Mouse (Mus musculus) stomach, embryonic 16.5 days (tissue): ENCODE data around the gene Fam69a. TPM values are rescaled to one million over a fixed set of nuclear protein-coding genes. Genes with fewer than 3 reads are reported as not detected.

Experiments
- ATAC-seq: fragments of 200-750 bp; cut with Nextera tagmentation; 2 replicates; pipeline ENCODE4 v1.8.0; 2017; ENCODE audit warnings: moderate number of reproducible peaks, moderate TSS enrichment; ENCODE audit not compliant: insufficient read depth, low FRiP score
- H3K27ac ChIP-seq: fragments of 300-500 bp; sonication (generic); 2 replicates; pipeline ENCODE4 v1.5.1; 2014; ENCODE audit warnings: low read length
- H3K27me3 ChIP-seq: fragments of 300-500 bp; sonication (generic); 2 replicates; pipeline ENCODE4 v1.6.1; 2014; ENCODE audit warnings: low read length, control low read depth, mixed read lengths; ENCODE audit not compliant: control insufficient read depth, insufficient read depth
- H3K36me3 ChIP-seq: fragments of 300-500 bp; sonication (generic); 2 replicates; pipeline ENCODE4 v1.6.1; 2014; ENCODE audit warnings: low read length; ENCODE audit not compliant: control insufficient read depth, insufficient read depth
- H3K4me1 ChIP-seq: fragments of 300-500 bp; sonication (generic); 2 replicates; pipeline ENCODE4 v1.6.1; 2014; ENCODE audit warnings: low read length, control low read depth, mixed read lengths; ENCODE audit not compliant: control insufficient read depth, insufficient read depth
- H3K4me2 ChIP-seq: fragments of 300-500 bp; sonication (generic); 2 replicates; pipeline ENCODE4 v1.6.1; 2014; ENCODE audit warnings: low read depth, low read length, mixed read lengths
- H3K4me3 ChIP-seq: fragments of 300-500 bp; sonication (generic); replicated peaks from 2 replicates; pipeline ENCODE4 v1.5.1; 2014; ENCODE audit warnings: mild to moderate bottlenecking, low read length
- H3K9ac ChIP-seq: fragments of 300-500 bp; sonication (generic); 2 replicates; pipeline ENCODE4 v1.6.1; 2014; ENCODE audit warnings: low read length
- H3K9me3 ChIP-seq: fragments of 300-500 bp; sonication (generic); replicated peaks from 2 replicates; pipeline ENCODE4 v1.6.1; 2016; ENCODE audit warnings: low read length, control low read depth; ENCODE audit not compliant: control insufficient read depth
- WGBS: fragments of 180-500 bp; shearing (Covaris S2); extraction: QIAGEN DNeasy Blood & Tissue Kit; methylation state at CpG from one replicate; pipeline ENCODE4 v1.1.7; 2014; 5-methylcytosine and 5-hydroxymethylcytosine counted together
- polyA plus RNA-seq: library from polyadenylated mRNA; unstranded; fragments of >200 nt; fragmentation: Nextera tagmentation; extraction: Ambion mirVana; gene quantifications from 2 replicates; pipeline ENCODE4 v1.2.1, GENCODE M21; 2015

Gene Fam69a
- polyA plus RNA-seq, 1 experiment from 2014 or later, result 32.1 TPM

DNA sequence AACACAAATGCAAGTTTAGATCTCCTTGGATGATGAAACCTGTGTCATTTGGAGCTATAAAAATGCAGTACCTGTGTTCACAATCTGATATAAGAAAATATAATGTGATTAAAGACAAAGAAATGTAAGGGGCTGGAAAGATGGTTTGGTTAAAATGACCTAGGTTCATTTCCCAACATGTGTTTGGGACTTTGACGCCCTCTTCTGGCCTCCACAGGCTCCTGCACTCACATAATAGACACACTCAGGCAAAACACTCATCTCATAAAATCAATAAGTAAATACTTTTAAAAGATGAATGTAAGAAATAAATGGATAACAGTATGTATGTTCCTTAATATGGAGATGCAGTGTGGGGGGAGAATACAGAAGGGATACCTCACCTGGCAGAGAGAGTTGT, 109.8 kb downstream of the Fam69a start:
- Histone ChIP-seq H3K36me3 (no peaks in the 10 kb centered on the region), H3K9ac (no peak overlapping the region), H3K4me3 (no peak overlapping the region), H3K4me2 (no peak overlapping the region), H3K4me1 (peaks cover 5% of the 10 kb centered on the region; the same call in 1 of the 2 replicates), H3K9me3 (no peaks in the 10 kb centered on the region), H3K27ac (no peak overlapping the region), H3K27me3 (no peaks in the 10 kb centered on the region)
- no peak for ATAC-seq
- 82% methylated on average over 1 of the region's 1 CpGs for WGBS

DNA sequence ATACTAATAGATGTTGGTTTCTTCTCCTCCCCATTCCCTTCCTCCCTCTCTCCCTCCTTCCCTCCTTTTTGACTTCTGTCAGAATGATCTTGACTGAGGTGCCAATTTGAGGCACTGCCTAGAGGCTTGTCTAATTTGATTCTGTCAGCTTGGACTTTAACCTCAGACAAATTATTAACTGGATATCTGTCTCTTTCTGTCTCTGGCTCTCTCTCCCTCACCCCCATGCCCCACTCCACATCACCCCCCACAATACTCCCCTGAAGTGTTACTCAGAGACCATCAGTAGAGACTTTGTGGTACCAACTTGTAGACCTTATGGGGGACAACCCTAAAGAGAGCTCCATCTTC, 111.6 kb downstream of the Fam69a start:
- Histone ChIP-seq H3K27ac (no peak overlapping the region), H3K9ac (no peak overlapping the region), H3K4me2 (no peak overlapping the region; the same call in 1 of the 2 replicates), H3K9me3 (no peaks in the 10 kb centered on the region), H3K36me3 (no peaks in the 10 kb centered on the region), H3K27me3 (no peaks in the 10 kb centered on the region), H3K4me3 (no peak overlapping the region), H3K4me1 (peaks cover 5% of the 10 kb centered on the region; the same call in 1 of the 2 replicates)
- no peak for ATAC-seq

DNA sequence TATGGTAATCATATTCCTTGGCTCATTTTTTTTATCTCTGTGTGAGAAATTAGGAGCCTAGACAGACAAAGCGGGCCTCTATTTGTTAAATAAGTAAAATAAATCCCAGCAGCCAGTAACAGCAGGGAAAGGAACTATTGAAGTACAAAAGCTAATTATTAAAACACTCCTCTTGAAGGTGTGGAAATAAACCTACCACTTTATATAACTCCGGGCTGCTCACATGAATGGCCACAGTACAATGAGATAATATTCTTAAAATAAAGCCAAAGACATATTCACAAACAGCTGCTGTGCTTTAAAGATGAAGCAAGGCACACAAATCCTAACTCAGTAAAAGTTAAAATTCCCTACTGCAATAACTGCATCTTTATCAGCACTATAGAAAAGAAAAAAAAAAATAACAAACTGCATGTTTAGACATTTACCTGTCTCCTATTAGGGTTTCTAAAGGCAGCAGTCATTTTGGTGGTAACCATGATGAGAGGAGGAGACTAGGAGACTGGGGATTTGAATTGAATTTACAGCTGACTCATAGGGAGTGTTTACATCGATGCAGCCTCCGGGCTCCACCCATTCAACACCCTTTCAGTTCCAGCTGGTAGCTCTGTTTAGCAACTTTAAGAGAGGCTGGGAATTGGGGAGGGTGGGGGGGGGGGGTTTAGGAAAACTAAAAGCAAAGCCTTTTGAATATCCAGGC, 112.2 kb downstream of the Fam69a start, which contains the start of gene Evi5:
Evi5 (minus strand) TSS at position 547 of the 700 bp plus-strand sequence.
- peak; percentile 62; the same call in 1 of the 2 replicates for ATAC-seq
- 30% methylated on average over 4 of the region's 4 CpGs for WGBS
- Histone ChIP-seq H3K4me1 (peaks cover 5% of the 10 kb centered on the region; the same call in 1 of the 2 replicates), H3K4me2 (peak within 1 kb of the TSS; percentile 17; the same call in 1 of the 2 replicates), H3K36me3 (no peaks in the 10 kb centered on the region), H3K9me3 (no peaks in the 10 kb centered on the region), H3K4me3 (0 out of 2 replicates have a peak within 1 kb of the TSS, but pooled peaks have one; percentile 4), H3K9ac (peak within 1 kb of the TSS; percentile 32; the same call in 1 of the 2 replicates), H3K27me3 (no peaks in the 10 kb centered on the region), H3K27ac (peak within 1 kb of the TSS; percentile 11)

DNA sequence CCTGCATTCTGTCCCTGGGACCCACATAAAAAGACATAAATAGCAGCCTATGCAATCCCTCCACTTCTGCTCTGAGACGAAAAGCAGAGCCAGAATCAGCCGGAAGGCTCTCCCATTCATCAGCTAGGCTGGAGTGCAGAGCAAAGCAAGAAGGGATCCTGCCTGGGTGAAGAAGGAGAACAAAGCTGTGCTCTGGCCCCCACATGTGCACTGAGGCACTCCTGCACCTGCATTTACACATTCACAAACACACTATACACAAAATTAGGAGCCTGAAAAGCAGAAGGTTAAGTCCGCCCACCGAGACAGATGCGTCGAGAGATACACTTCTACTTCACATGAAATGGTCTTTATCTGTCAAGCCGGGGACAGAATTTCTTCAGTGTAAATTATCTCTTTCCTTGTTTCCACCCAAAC, 113.0 kb downstream of the Fam69a start:
- Histone ChIP-seq H3K4me3 (0 out of 2 replicates have a peak overlapping the region, but pooled peaks have one; percentile 4), H3K36me3 (no peaks in the 10 kb centered on the region), H3K27ac (peak overlapping the region; percentile 11), H3K4me2 (peak overlapping the region; percentile 17; the same call in 1 of the 2 replicates), H3K4me1 (peaks cover 5% of the 10 kb centered on the region; the same call in 1 of the 2 replicates), H3K27me3 (no peaks in the 10 kb centered on the region), H3K9ac (peak overlapping the region; percentile 32; the same call in 1 of the 2 replicates), H3K9me3 (no peaks in the 10 kb centered on the region)
- 60% methylated on average over 7 of the region's 7 CpGs for WGBS
- ATAC-seq, result peak; percentile 28

DNA sequence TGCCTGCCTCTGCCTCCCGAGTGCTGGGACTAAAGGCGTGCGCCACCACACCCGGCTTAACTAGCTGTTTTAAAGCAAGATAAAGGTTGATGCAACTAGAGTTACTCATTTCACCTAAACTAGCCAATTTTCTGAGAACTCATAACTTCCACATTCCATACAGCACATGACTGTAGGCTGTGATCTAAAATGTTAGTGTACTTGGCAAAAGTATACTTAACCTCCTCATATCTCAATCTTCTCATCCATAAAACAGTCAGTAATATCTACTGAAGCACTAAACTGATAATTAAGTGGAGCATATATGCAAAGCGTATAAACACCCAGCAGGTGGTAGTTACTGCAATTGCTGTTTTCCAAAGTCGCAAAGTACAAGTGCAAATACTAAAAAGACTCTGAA, 113.6 kb downstream of the Fam69a start:
- Histone ChIP-seq H3K4me2 (no peak overlapping the region), H3K4me1 (peaks cover 5% of the 10 kb centered on the region; the same call in 1 of the 2 replicates), H3K9ac (no peak overlapping the region), H3K27ac (peak overlapping the region; percentile 11), H3K9me3 (no peaks in the 10 kb centered on the region), H3K4me3 (no peak overlapping the region), H3K36me3 (no peaks in the 10 kb centered on the region), H3K27me3 (no peaks in the 10 kb centered on the region)
- 84% methylated on average over 6 of the region's 6 CpGs for WGBS
- ATAC-seq, result no peak

DNA sequence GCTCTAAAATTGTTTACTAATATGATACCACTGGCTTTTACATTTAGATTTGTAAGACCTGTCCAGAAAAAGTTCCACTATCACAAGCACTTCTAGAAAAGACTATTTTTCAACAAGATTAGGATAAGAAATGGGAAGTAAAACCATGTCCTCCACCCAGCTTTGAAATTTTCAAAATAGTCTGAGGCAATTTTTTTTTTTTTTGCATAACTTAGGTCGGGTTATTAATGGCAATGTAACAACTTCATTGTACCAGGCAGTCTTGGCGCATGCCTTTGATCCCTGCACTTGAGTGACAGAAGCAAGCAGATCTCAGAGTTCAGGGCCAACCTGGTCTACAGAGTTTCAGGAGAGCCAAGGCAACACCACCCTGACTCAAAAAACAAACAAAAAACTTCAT, 117.2 kb downstream of the Fam69a start:
- no peak overlapping the region for H3K4me3 ChIP-seq
- no peaks in the 10 kb centered on the region for H3K27me3 ChIP-seq
- no peaks in the 10 kb centered on the region for H3K9me3 ChIP-seq
- H3K27ac ChIP-seq, result no peak overlapping the region
- no peak overlapping the region for H3K9ac ChIP-seq
- H3K4me1 ChIP-seq, result peaks cover 8% of the 10 kb centered on the region
- H3K4me2 ChIP-seq, result no peak overlapping the region
- ATAC-seq, result no peak
- 41% methylated on average over 2 of the region's 2 CpGs for WGBS
- no peaks in the 10 kb centered on the region for H3K36me3 ChIP-seq

- H3K4me1 ChIP-seq, result peaks cover 6% of the 10 kb centered on the region
- peak overlapping the region; percentile 94 for H3K9ac ChIP-seq
- no peaks in the 10 kb centered on the region for H3K9me3 ChIP-seq
- peak; percentile 97 for ATAC-seq
- under 1% methylated on average over 58 of the region's 58 CpGs for WGBS
- H3K36me3 ChIP-seq, result no peaks in the 10 kb centered on the region
- peak overlapping the region; percentile 89 for H3K4me3 ChIP-seq
- H3K4me2 ChIP-seq, result peak overlapping the region; percentile 70
- H3K27ac ChIP-seq, result peak overlapping the region; percentile 96
- H3K27me3 ChIP-seq, result no peaks in the 10 kb centered on the region
Observed at GRCm38 (mm10) chr5:107868905-107869424, 117.9 kb downstream of the Fam69a start.

DNA sequence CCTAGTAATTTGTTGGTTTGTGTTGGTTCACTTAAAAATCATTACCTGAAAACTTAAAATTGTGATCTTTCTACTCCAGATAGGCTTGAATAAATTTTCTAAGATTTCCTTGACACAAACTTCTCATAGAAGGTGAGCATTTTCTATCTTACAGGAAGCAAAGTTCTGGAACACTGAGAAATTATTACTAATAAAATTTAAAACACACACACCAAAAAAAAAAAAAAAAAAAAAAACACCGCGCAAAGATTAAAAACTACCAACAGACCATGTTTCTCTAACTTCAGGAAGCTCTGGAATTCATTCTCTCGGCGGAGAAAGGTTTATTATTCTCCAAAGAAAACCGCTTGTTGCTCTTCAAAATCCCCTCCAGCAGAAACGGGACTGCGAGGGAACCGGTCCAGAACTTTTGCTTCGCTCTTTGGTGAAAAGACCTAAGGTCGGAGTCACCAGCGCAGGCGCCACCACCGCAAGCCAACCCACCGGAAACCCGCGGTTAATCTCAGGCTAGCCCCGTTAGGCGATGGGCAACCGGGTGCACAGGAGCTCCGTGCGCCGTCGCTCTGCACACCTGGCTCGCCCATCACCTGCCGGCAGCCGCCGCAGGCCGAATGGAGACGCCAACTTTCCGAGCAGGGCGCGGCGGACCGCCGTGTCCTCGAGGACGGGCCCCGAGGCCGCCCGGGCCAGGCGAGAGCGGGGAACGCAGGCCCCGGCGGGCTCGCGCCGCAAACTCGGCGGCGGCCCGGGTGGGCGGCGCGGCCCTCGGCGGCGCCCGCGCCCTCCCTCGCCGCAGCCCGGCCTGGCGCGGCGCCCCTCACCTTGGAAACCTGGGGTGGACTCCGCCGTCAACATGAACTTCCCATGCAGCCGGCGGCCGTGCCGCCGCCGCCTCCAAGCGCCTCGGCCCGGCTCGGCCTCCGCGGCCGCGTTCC, 118.6 kb downstream of the Fam69a start:
- H3K27ac ChIP-seq, result peak overlapping the region; percentile 96
- H3K9me3 ChIP-seq, result no peaks in the 10 kb centered on the region
- peaks cover 3% of the 10 kb centered on the region for H3K4me1 ChIP-seq
- peak; percentile 74 for ATAC-seq
- H3K9ac ChIP-seq, result peak overlapping the region; percentile 94
- H3K36me3 ChIP-seq, result no peaks in the 10 kb centered on the region
- peak overlapping the region; percentile 89 for H3K4me3 ChIP-seq
- peak overlapping the region; percentile 70 for H3K4me2 ChIP-seq
- under 1% methylated on average over 69 of the region's 82 CpGs for WGBS
- H3K27me3 ChIP-seq, result no peaks in the 10 kb centered on the region
